Mouse (Mus musculus): Measurements from ENCODE around the gene Snapc3. TPM values are rescaled to one million over a fixed set of nuclear protein-coding genes. Genes with fewer than 3 reads are reported as not detected.

Snapc3 gene
- total and polyA plus RNA-seq, 2 experiments from 2014 or later: 42.3 to 56.6 TPM

DNA sequence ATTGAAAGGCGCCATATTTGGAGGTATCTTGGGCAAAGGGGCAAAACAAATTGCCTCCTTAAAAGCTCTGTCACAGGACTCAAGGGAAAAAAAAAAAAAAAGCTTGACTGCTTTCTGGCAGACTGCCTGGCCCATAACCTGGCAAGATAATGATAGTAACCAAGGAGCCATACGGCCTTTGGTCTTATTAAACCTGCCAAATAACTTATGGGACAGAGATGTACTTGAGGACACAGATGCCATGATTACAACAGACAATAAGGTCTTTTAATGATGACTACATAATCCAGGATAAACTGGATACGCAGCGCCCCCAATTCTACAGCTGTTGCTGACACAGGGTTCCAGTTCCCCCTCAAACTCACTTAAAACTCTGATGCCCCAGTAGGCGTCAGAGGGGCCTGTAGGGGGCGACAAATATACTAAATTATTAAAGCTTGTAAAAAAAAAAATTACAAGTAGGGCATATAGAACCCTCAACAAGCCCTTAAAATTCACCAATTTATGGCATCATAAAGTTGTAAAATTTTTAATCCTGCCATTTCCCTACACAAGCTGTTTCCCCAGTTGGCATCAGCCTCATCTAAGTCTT is 33.5 kb upstream of the Snapc3 start:
- Histone ChIP-seq H3K36me3 (ENCODE audit: insufficient read depth) (no peaks in the 10 kb centered on the region), H3K27ac (ENCODE audit: low read depth, low read length) (no peak overlapping the region), H3K4me2 (ENCODE audit: low read depth) (no peak overlapping the region), H3K4me1 (ENCODE audit: insufficient read depth) (no peaks in the 10 kb centered on the region), H3K4me3 (ENCODE audit: low read depth, low read length) (no peak overlapping the region), H3K9ac (no peak overlapping the region), H3K27me3 (ENCODE audit: insufficient read depth, low read length) (no peaks in the 10 kb centered on the region), H3K9me3 (ENCODE audit: low read length) (no peaks in the 10 kb centered on the region)
- no peak for TF ChIP-seq CTCF (IDR thresholded peaks at IDR 0.05; ENCODE audit: low read depth)
- ATAC-seq (no peak), DNase-seq (no peak)
- WGBS: 43% methylated on average over 6 of the region's 6 CpGs

- Histone ChIP-seq H3K9me3 (ENCODE audit: low read length) (no peaks in the 10 kb centered on the region), H3K27me3 (ENCODE audit: insufficient read depth, low read length) (no peaks in the 10 kb centered on the region), H3K9ac (no peak overlapping the region), H3K4me1 (ENCODE audit: insufficient read depth) (no peaks in the 10 kb centered on the region), H3K4me3 (ENCODE audit: low read depth, low read length) (no peak overlapping the region), H3K4me2 (ENCODE audit: low read depth) (no peak overlapping the region), H3K27ac (ENCODE audit: low read depth, low read length) (no peak overlapping the region), H3K36me3 (ENCODE audit: insufficient read depth) (no peaks in the 10 kb centered on the region)
- no peak for DNase-seq
- TF ChIP-seq CTCF (IDR thresholded peaks at IDR 0.05; ENCODE audit: low read depth): no peak
- no peak for ATAC-seq
Measured at GRCm38 (mm10) chr4:83385091-83385490, 32.4 kb upstream of the Snapc3 start.

- no peak for TF ChIP-seq CTCF (IDR thresholded peaks at IDR 0.05; ENCODE audit: low read depth)
Measured at GRCm38 (mm10) chr4:83390551-83390950, 27.0 kb upstream of the Snapc3 start.

DNA sequence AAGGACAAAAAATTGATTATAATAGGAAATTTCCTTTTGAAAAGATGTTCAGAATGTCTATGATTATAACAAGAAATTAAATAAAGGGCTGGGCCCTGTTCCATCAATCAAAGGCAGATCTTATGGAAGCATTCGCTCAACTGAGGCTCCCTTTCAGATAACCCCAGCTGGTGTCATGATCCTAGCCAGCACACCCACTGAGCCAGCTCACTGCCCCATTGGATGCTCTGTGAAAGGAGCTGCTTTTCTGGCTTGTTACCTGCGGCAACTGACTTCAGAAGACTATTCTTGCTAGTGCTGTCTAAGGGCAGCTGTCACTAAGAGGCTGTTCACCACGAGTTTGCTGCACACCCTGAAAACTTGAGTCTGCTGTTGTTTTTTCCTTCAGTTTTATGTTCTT is 25.6 kb upstream of the Snapc3 start:
- no peaks in the 10 kb centered on the region for H3K4me1 ChIP-seq (ENCODE audit: insufficient read depth)
- H3K9me3 ChIP-seq (ENCODE audit: low read length): no peaks in the 10 kb centered on the region
- no peak for ATAC-seq
- H3K4me3 ChIP-seq (ENCODE audit: low read depth, low read length): no peak overlapping the region
- H3K27ac ChIP-seq (ENCODE audit: low read depth, low read length): no peak overlapping the region
- no peak for DNase-seq
- no peak overlapping the region for H3K9ac ChIP-seq
- no peaks in the 10 kb centered on the region for H3K27me3 ChIP-seq (ENCODE audit: insufficient read depth, low read length)
- no peak overlapping the region for H3K4me2 ChIP-seq (ENCODE audit: low read depth)
- WGBS: 14% methylated on average over 3 of the region's 3 CpGs
- no peaks in the 10 kb centered on the region for H3K36me3 ChIP-seq (ENCODE audit: insufficient read depth)
- no peak for TF ChIP-seq CTCF (IDR thresholded peaks at IDR 0.05; ENCODE audit: low read depth)

More at GRCm38 (mm10) chr4:83390551-83390950, 27.0 kb upstream of the Snapc3 start:
- DNase-seq (no peak), ATAC-seq (no peak)
- WGBS: 58% methylated on average over 2 of the region's 2 CpGs
- H3K27ac ChIP-seq (ENCODE audit: low read depth, low read length): no peak overlapping the region
- H3K36me3 ChIP-seq (ENCODE audit: insufficient read depth): no peaks in the 10 kb centered on the region
- no peaks in the 10 kb centered on the region for H3K4me1 ChIP-seq (ENCODE audit: insufficient read depth)
- H3K4me2 ChIP-seq (ENCODE audit: low read depth): no peak overlapping the region
- H3K27me3 ChIP-seq (ENCODE audit: insufficient read depth, low read length): no peaks in the 10 kb centered on the region
- H3K9ac ChIP-seq: no peak overlapping the region
- H3K9me3 ChIP-seq (ENCODE audit: low read length): no peaks in the 10 kb centered on the region
- no peak overlapping the region for H3K4me3 ChIP-seq (ENCODE audit: low read depth, low read length)

DNA sequence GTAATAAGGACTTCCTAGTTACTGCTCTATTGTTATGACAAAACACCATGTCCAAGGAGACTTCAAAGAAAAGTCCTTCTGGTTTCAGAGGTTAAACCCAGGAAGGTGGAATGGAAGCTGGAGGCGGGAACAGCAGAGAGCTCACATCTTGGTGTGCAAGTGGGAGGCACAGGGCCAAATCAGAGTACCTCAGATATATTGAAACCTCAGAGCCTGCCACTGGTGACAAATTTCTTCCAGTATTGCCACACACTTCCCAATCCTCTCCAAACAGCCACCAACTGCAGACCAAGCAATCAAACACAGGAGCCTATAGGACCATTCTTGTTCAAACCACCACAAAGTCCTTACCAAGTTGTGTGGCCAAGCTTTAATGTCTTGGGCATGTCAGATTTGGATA is 23.8 kb upstream of the Snapc3 start:
- Histone ChIP-seq H3K4me3 (ENCODE audit: low read depth, low read length) (no peak overlapping the region), H3K9me3 (ENCODE audit: low read length) (no peaks in the 10 kb centered on the region), H3K9ac (no peak overlapping the region), H3K27ac (ENCODE audit: low read depth, low read length) (no peak overlapping the region), H3K4me1 (ENCODE audit: insufficient read depth) (no peaks in the 10 kb centered on the region), H3K27me3 (ENCODE audit: insufficient read depth, low read length) (no peaks in the 10 kb centered on the region), H3K36me3 (ENCODE audit: insufficient read depth) (no peaks in the 10 kb centered on the region), H3K4me2 (ENCODE audit: low read depth) (no peak overlapping the region)
- no peak for ATAC-seq
- no peak for TF ChIP-seq CTCF (IDR thresholded peaks at IDR 0.05; ENCODE audit: low read depth)
- WGBS: 80% methylated on average over 1 of the region's 1 CpGs
- DNase-seq: no peak

DNA sequence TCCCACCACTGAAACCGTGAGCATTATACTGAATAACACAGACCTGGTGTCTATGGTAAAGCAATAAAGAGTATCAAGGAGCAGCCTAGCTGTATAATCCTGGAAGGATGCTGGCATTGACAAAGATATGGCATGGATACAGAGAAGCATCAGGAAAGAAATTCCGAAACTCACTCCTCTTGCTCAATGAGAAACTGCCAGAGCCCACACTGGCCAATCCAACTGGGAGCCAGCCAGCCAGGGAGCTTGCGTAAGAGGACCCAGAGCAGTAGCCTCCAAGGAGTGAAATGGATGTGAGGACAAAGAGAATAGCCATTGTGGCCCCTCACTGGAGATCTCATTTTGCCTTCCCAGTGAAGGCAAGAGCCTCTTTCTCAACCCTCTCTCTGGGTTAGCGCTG is 21.2 kb upstream of the Snapc3 start:
- no peak overlapping the region for H3K4me3 ChIP-seq (ENCODE audit: low read depth, low read length)
- TF ChIP-seq CTCF (IDR thresholded peaks at IDR 0.05; ENCODE audit: low read depth): no peak
- no peak overlapping the region for H3K9ac ChIP-seq
- 78% methylated on average over 4 of the region's 4 CpGs for WGBS
- no peaks in the 10 kb centered on the region for H3K36me3 ChIP-seq (ENCODE audit: insufficient read depth)
- H3K9me3 ChIP-seq (ENCODE audit: low read length): no peaks in the 10 kb centered on the region
- H3K27ac ChIP-seq (ENCODE audit: low read depth, low read length): no peak overlapping the region
- ATAC-seq (no peak), DNase-seq (no peak)
- H3K4me2 ChIP-seq (ENCODE audit: low read depth): no peak overlapping the region
- H3K27me3 ChIP-seq (ENCODE audit: insufficient read depth, low read length): no peaks in the 10 kb centered on the region
- H3K4me1 ChIP-seq (ENCODE audit: insufficient read depth): no peaks in the 10 kb centered on the region

DNA sequence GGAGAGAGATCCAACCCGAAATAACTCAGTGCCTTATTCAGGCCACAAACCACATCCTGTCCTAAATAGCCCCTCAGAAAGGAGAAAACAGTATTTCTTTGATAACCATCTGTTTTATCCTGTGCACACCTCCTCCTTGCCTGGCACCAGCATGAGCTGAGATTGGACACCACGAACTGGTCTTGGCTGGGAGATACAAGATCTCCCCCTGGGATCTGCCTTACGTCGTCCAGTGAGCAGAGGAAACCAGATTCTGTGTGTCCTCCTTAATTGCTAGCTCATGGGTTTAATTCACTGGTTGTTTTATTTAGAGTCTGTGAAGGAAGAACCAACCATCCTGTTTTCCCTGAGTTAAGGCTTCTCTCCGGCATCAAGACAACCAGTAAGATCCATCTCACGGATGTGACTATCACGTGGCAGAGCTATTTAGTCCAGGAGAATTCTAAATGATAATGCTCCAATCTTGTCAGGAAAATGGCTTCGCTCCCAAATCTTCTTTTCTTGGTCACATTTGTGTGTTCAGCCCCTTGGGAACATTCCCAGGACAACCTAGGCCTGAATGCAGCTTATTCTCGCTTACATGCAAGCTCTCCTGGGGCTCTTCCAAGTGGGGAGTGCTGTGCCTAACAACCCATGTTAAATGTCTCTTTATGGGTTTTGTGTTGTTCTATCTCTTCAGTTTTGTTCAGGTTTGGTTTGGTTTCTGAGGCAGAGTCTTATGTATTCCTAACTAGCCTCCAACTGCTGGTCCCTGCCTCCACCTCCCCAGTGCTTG is 20.3 kb upstream of the Snapc3 start:
- H3K36me3 ChIP-seq (ENCODE audit: insufficient read depth): no peaks in the 10 kb centered on the region
- no peaks in the 10 kb centered on the region for H3K27me3 ChIP-seq (ENCODE audit: insufficient read depth, low read length)
- no peak for DNase-seq
- 61% methylated on average over 9 of the region's 9 CpGs for WGBS
- no peak for ATAC-seq
- no peak overlapping the region for H3K4me2 ChIP-seq (ENCODE audit: low read depth)
- no peaks in the 10 kb centered on the region for H3K4me1 ChIP-seq (ENCODE audit: insufficient read depth)
- H3K9ac ChIP-seq: no peak overlapping the region
- TF ChIP-seq CTCF (IDR thresholded peaks at IDR 0.05; ENCODE audit: low read depth): no peak
- H3K4me3 ChIP-seq (ENCODE audit: low read depth, low read length): no peak overlapping the region
- H3K9me3 ChIP-seq (ENCODE audit: low read length): no peaks in the 10 kb centered on the region
- H3K27ac ChIP-seq (ENCODE audit: low read depth, low read length): no peak overlapping the region
